Mouse (Mus musculus) embryonic fibroblast, embryonic 13.5 days (primary cell): Measurements from ENCODE around the gene Zfp607b. TPM values are rescaled to one million over a fixed set of nuclear protein-coding genes. Genes with fewer than 3 reads are reported as not detected.

Experiments
- H3K27ac ChIP-seq: 2 replicates; pipeline ENCODE4 v1.5.1; 2012; ENCODE audit warnings: low read length, control low read depth, inconsistent platforms; ENCODE audit not compliant: insufficient read depth
- H3K4me1 ChIP-seq: 2 replicates; pipeline ENCODE4 v1.6.1; 2011; ENCODE audit warnings: low read length; ENCODE audit not compliant: control insufficient read depth, insufficient read depth
- H3K4me3 ChIP-seq: 2 replicates; pipeline ENCODE4 v1.5.1; 2011; ENCODE audit warnings: mild to moderate bottlenecking, control low read depth, low read length; ENCODE audit not compliant: insufficient read depth
- CTCF ChIP-seq: IDR thresholded peaks from 2 replicates; pipeline ENCODE4 v1.5.1; 2011; ENCODE audit warnings: mild to moderate bottlenecking, control low read depth, low read length, moderate library complexity, borderline replicate concordance; ENCODE audit not compliant: insufficient read depth
- POLR2A ChIP-seq: IDR thresholded peaks from 2 replicates; pipeline ENCODE4 v1.6.1; 2011; ENCODE audit warnings: low read depth, mild to moderate bottlenecking, control low read depth, low read length, moderate library complexity
- polyA plus RNA-seq: library from polyadenylated mRNA; stranded (reverse); fragments of >200 nt; gene quantifications from 2 replicates; pipeline ENCODE4 v1.2.4, GENCODE M21; 2011; ENCODE audit warnings: low read depth; ENCODE audit not compliant: missing spikeins, insufficient read length

Zfp607b gene
- 1.7 and 2.2 TPM in 2 replicates for polyA plus RNA-seq

- Histone ChIP-seq H3K4me1 (no peaks in the 10 kb centered on the region), H3K27ac (peak within 1 kb of the TSS; percentile 4; the same call in 1 of the 2 replicates), H3K4me3 (peak within 1 kb of the TSS; percentile 72)
- TF ChIP-seq POLR2A (peak; percentile 64), CTCF (no peak)
Measured at GRCm38 (mm10) chr7:27688815-27689612, at the start of gene Zfp607b. Zfp607b (plus strand) TSS chr7:27689340.

GRCm38 (mm10) chr7:27644471-27644870, 44.7 kb upstream of the Zfp607b start:
- Histone ChIP-seq H3K4me3 (no peak overlapping the region), H3K27ac (no peak overlapping the region), H3K4me1 (no peaks in the 10 kb centered on the region)
- TF ChIP-seq CTCF (no peak), POLR2A (no peak)

GRCm38 (mm10) chr7:27646516-27646915, 42.6 kb upstream of the Zfp607b start:
- no peak overlapping the region for H3K4me3 ChIP-seq
- no peak overlapping the region for H3K27ac ChIP-seq
- no peaks in the 10 kb centered on the region for H3K4me1 ChIP-seq
- TF ChIP-seq CTCF = no peak
- no peak for TF ChIP-seq POLR2A

GRCm38 (mm10) chr7:27647281-27648002, 41.7 kb upstream of the Zfp607b start:
- Histone ChIP-seq H3K27ac (no peak overlapping the region), H3K4me1 (no peaks in the 10 kb centered on the region), H3K4me3 (no peak overlapping the region)
- TF ChIP-seq POLR2A = no peak
- TF ChIP-seq CTCF = no peak

- Histone ChIP-seq H3K4me3 (no peak overlapping the region), H3K27ac (no peak overlapping the region), H3K4me1 (no peaks in the 10 kb centered on the region)
- TF ChIP-seq POLR2A = no peak
- TF ChIP-seq CTCF = no peak
Measured at GRCm38 (mm10) chr7:27649723-27650122, 39.4 kb upstream of the Zfp607b start.

- no peak overlapping the region; the same call in 1 of the 2 replicates for H3K4me3 ChIP-seq
- TF ChIP-seq CTCF = 0 out of 2 replicates have a peak, but pooled peaks have one; percentile 18
- TF ChIP-seq POLR2A = no peak
- no peaks in the 10 kb centered on the region for H3K4me1 ChIP-seq
- no peak overlapping the region for H3K27ac ChIP-seq
Measured at GRCm38 (mm10) chr7:27650949-27651348, 38.2 kb upstream of the Zfp607b start.

GRCm38 (mm10) chr7:27653681-27654437, 35.3 kb upstream of the Zfp607b start, which contains the start of gene Ttc9b:
Ttc9b (plus strand) TSS chr7:27653915.
- Histone ChIP-seq H3K27ac (no peak within 1 kb of the TSS), H3K4me1 (no peaks in the 10 kb centered on the region), H3K4me3 (no peak within 1 kb of the TSS; the same call in 1 of the 2 replicates)
- TF ChIP-seq CTCF (no peak), POLR2A (no peak)

- no peaks in the 10 kb centered on the region for H3K4me1 ChIP-seq
- no peak overlapping the region for H3K4me3 ChIP-seq
- no peak overlapping the region for H3K27ac ChIP-seq
- no peak for TF ChIP-seq POLR2A
- TF ChIP-seq CTCF = no peak
Measured at GRCm38 (mm10) chr7:27654607-27655276, 34.4 kb upstream of the Zfp607b start.

- H3K27ac ChIP-seq = no peak overlapping the region
- TF ChIP-seq POLR2A (no peak), CTCF (no peak)
- no peak overlapping the region for H3K4me3 ChIP-seq
- H3K4me1 ChIP-seq = no peaks in the 10 kb centered on the region
Measured at GRCm38 (mm10) chr7:27655545-27655944, 33.6 kb upstream of the Zfp607b start.
